Mouse (Mus musculus) embryo, embryonic 11.5 days (tissue): ENCODE data around the gene Cap2.

ENCODE experiments used
- DNase-seq: peaks from one replicate; pipeline ENCODE4 v3.0.0-alpha.2; 2012; ENCODE audit warnings: low read depth, low spot score

Gene Cap2

DNA sequence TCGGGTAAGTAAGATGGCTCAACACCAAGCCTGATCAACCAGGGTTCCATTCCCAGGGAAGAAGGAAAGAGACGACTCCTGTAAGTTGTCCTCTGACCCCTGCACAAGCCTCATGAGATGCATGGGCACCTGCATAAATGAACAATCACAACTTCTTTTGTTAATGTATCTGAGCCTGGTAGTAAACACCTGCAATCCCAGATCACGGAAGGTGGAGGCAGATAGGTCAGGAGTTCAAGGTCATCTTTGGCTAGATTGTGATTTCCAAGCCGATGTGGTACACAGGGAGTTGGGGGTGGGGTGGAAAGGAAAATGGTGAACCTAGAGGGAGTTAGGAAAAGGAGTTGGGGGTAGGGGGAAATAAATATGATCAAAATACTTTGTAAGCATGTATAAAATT lies 131.1 kb downstream of the Cap2 start:
- no peak for DNase-seq

GRCm38 (mm10) chr13:46633320-46634132 lies 131.9 kb downstream of the Cap2 start:
- no peak for DNase-seq

- no peak for DNase-seq
Measured at GRCm38 (mm10) chr13:46634133-46634488, 132.5 kb downstream of the Cap2 start.

DNA sequence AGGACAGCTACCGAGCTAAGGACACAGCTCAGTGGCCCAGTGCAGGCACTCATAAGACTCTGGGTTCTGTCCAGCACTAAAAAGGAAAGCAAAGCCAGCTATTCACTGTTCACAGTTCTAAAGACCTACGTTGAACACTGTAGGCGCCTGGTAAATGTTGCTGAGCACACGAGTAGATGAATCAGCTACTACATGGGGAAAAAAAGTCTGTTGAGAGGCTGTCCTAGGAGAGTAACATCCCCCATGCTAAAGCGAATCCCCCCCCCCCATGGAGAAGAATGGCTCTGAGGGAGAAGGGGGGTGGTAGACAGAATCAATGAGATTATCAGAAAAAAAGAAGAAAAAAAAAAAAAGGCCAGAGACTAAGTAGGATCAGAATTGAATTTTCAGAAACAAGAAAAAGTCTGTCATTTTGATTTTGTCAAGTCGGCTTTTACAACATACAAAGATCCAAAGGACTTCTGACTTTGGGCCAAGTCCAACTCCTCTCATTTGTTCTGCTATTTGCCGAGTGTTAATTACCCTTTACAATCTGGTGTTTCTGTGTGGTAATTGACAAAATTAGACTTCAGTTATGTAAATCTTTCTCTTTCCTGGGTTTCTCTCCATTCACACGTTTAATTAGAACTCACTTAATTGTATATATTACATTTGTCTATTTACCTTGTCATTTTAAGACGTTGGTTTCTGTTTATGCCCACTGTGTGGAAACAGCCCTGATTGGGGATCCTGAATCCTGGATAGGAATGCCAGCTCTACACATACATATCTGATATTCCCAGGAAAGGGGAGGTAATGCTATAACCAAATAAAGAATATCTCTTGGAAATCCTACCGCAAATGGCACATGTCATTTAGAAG lies 139.2 kb downstream of the Cap2 start:
- no peak for DNase-seq

DNA sequence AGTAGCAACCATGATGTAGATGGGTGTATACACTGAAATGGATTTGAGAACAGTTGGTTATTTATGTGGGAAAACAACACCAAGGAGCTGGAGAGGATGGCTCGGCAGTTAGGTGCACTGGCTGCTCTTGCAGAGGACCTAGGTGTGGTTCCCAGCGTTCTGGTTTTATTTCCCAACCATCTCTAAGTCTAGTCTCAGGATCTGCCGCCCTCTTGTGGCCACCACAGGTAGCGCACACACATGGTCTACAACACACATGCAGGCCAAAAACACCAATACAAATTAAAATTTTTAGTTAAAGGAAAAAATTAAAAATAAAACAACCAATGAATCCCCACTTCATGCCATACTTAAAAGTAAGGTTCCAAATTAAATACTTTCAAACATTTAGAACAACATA lies 140.7 kb downstream of the Cap2 start:
- no peak for DNase-seq

GRCm38 (mm10) chr13:46644175-46644574 lies 142.5 kb downstream of the Cap2 start:
- no peak for DNase-seq

GRCm38 (mm10) chr13:46645476-46645875 lies 143.8 kb downstream of the Cap2 start:
- DNase-seq, result no peak

DNA sequence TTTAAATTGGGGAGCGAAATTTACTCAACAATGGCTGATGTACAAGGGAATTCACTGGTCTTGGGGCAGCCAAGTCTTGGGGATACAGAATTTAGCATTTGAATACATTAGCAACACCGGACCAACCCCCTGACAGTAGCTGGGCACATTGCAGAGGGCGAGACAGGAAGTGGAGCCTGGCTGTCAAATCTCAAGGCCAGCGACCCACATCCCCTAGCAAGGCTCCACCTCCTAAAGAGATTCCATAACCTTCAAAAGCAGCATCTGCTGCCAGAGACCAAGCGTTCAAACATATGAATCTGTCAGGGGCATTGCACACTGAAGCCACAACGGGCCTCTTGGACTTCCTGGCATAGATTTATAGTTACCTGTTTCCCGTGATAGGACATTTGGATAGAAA lies 150.2 kb downstream of the Cap2 start:
- no peak for DNase-seq

DNA sequence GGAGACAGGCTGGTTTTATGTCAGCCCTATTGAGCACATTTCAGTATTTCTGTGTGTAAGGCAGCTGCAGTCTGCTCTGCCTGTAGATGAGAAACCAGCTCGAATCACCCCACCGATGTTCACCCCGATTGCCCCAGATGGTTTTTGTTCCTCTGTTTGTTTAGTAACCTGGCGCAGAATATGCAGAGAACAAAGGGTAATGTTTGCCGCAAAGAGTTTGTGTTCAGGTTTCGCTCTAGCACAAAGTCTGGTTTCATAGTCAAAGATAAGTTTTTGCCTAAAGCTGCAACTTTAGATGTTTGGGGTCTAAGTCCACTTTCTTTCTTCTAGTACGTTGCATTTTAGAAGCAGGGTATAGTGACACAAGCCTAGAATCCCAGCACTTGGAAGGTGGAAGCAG lies 151.0 kb downstream of the Cap2 start:
- no peak for DNase-seq

DNA sequence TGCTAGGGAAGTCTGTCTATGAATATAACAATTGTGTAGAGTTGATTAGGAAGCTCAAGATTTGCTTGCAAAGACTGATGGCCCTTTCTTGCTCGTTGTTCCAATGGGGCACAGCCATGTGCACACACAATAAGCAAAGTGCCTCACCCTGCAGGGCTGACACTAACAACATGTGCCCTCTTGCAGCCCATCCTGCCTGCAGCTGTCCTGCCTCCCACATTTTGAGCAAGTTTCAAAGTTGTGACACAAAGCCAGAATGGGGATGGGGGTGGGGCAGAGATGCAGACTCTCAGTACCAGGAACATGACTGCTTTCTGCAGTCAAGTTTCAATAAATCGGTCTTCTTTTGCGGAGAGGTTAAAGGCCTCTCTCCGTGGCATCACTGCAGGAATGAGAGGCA lies 152.0 kb downstream of the Cap2 start:
- no peak for DNase-seq

DNA sequence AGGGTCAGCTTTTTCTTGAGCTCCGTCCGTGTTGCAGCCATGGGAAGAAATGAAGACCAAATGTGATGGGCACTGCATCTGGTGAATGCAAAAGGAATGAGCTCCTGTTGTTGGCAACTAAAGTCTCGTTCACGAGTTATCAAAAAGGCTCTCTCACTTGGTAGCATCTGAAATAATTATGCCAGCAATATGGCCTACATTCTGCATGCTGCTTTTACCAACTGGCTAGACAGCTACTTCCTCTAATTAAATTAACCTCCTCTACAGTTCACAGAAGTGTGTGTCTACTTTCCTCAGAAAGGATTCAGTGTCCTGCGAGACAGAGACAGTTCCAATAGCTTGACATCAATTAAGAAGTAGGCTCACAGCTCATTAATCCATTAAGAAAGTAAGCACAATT lies 152.9 kb downstream of the Cap2 start:
- no peak for DNase-seq

- no peak for DNase-seq
Measured at GRCm38 (mm10) chr13:46659211-46659610, 157.6 kb downstream of the Cap2 start.

DNA sequence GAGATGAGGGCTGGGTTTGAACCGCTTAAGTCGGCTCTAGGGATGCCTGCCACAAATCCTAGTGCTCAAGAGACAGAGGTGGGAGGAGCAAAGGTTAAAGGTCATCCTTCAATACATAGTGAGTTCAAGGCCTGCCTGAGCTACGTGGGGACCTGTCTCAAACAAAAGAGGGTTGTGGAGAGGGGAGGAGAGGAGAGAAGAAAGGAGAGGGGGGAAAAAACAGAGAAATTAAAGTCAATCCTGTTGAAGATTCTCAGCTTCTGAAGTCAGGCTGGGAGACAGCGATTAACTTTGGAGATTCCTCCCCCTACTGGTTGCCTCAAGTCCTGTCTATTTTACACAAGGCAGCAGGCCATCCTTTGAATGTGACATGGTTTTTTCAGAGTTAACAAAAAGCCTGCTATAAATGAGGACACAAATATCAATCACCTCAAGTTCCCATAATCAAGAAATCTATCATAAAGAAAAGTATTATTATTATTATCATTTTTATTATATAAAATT lies 161.9 kb downstream of the Cap2 start:
- DNase-seq, result no peak

DNA sequence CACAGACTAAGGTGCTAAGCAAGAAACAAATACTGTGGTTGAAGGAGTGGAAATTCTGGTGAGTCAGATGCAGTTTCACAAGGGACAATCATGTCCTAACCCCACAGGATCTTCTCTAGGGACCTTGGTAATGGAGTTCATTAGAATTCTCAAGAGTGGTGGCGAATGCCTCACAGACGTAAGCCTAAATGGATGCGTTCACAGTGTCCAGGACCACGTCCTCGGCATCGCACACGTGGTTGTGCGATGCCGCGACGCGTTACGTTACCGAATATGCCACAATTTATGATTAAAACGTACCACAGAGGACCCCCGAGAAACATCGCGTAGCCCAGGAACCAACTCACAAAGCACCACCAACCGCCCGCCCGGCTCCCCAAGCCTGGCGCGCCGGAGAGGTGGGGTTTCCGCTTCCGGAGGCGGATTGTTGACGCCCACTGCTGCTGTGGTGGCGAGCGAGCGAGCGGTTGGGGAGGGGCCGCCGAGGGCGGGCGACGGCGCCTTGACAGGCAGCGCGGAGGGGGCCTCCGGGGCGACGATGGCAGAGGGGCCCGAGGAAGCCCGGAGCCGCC lies 167.5 kb downstream of the Cap2 start, which contains the start of gene Fam8a1:
Fam8a1 (plus strand) TSS at position 475 of the 572 bp plus-strand sequence.
- DNase-seq, result peak; percentile 84

DNA sequence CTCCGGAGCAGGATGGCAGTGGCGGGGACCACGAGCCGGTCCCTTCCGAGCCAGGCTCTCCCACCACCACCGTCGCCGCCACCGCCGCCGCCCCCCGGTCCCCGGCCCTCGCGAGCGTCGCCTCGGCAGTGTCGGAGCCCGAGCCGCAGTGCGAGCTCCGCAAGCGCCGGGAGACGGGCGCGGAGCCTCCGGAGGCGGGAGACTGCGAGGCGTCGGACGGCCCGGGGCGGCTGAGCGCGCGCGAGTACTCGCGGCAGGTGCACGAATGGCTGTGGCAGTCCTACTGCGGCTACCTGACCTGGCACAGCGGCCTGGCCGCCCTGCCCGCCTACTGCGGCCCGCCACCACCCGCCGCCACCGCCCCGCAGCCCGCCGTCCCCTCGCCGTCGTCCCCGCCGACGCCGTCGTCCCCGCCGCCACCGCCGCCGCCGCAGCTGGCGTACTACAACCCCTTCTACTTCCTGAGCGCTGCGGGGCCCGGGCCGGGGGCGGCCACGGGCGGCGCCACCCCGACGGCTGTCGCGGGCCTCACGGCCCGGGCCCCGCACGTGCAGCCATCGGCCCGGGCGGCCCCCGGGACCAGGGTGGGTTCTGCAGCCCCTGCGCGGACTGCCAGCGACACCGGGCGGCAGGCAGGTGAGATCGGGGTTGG lies 168.1 kb downstream of the Cap2 start:
- DNase-seq, result no peak

DNA sequence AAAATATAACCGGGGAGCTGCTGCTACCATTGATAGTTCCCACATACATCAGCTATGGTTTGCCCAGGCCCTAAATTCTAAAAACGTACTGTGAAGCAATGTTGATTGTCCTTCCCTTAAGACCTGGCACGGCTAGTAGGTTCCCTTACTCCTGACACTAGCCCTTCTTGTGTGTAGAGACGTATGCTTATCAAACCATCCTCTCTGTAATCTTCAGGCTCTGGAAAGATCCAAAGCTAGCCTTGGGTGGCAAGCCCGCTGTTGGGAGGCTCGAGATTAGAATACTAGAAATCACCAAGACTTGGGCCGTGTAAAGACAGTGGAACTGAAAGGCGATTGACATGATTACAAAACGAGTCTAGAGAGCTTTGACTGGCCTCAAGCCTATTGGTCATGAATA lies 168.9 kb downstream of the Cap2 start:
- no peak for DNase-seq

DNA sequence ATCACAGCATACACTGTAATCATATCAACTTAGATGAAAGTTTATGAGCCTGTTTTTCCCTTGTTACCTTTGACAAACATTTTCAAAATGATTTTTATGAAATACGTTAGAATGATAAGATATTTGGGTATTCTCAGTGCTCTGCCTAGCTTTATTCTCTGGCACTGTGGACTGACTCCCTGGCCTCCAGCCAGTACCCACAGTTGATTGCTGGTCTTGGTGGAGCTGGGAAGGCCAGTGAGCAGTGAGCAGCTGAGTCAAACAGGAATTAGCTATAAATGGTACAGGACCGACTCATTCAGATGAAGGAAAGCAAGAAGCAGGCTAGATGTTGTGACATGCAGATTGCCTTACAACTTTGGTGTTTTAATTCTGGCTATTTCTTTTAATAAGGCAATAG lies 173.0 kb downstream of the Cap2 start:
- no peak for DNase-seq

GRCm38 (mm10) chr13:46677721-46678120 lies 176.1 kb downstream of the Cap2 start:
- no peak for DNase-seq

- DNase-seq, result no peak
Measured at GRCm38 (mm10) chr13:46682921-46683320, 181.3 kb downstream of the Cap2 start.

DNA sequence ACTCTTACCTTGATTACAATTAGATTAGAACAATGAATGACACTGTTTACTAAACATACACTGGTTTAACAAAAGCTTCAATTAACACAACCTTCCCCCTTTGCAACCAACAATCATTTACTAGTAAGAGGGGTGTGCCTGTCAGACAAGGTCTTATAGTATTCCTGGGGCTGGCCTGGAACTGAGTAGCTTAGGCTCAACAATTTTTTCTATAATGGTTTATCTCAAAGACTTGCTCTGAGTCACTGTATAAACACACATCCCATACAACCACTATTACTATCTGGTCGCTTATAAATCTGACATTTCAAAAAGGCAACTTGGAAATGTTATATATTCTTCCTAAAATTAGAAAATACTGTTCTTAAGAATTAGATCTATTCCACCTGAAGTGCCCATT lies 181.7 kb downstream of the Cap2 start:
- no peak for DNase-seq

GRCm38 (mm10) chr13:46690559-46691241 lies 189.1 kb downstream of the Cap2 start:
- no peak for DNase-seq
